Mouse (Mus musculus): ENCODE results near the gene Cplane1. TPM values are rescaled to one million over a fixed set of nuclear protein-coding genes. Genes with fewer than 3 reads are reported as not detected.

The Cplane1 gene
- polyA plus RNA-seq (2014; fragmentation: Illumina TruSeq; extraction: RNeasy Lipid Tissue Mini Kit (QIAGEN cat#74804); ENCODE audit: insufficient read depth, low read depth, low replicate concordance) = 1.6 TPM

DNA sequence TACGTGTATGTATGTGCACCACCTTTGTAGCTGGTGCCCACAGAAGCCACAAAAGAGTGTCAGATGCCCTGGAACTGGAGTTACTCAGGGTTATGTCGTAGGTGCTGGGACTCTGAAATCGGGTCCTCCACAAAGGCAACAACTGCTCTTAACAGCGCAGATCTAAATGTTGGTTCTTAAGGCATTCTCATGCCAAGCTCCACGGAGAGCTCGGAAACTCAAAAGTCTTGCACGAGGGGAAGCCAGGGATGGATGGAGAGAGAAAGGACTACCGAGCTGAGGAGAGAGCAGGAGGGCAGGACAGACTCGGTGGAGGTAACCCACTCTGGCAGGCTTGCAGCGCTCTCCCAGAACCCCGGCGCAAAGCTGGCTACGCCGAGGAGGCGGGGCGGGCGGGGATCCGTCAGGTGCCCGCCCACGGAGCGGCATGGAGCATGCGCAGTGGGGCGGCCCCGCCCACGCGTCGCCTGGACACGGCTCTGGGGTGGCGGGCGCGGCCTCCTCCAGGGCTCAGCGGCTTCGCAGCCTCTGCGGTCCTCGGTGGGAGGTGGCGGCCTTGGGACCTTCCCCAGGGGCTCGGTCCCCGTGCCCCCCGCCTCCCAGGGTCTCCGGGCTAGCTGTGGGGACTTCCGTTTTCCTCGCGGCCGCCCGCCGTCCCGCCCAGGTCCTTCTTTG lies at the start of gene Cplane1:
Gene Cplane1 (plus strand): TSS at position 516 of the 675 bp plus-strand sequence.

Other genes with a start within 250 kb of the Cplane1 start
- gene Wdr70, start 69.9 kb upstream of the Cplane1 start, polyA plus RNA-seq (2014; fragmentation: Illumina TruSeq; extraction: RNeasy Lipid Tissue Mini Kit (QIAGEN cat#74804); ENCODE audit: insufficient read depth, low read depth, low replicate concordance) = 20.9 TPM
- gene Nup155, start 59.8 kb upstream of the Cplane1 start, polyA plus RNA-seq (2014; fragmentation: Illumina TruSeq; extraction: RNeasy Lipid Tissue Mini Kit (QIAGEN cat#74804); ENCODE audit: insufficient read depth, low read depth, low replicate concordance) = 4.0 TPM